Mouse (Mus musculus) limb, embryonic 14.5 days (tissue): Measurements from ENCODE around the gene Slc2a9. TPM values are rescaled to one million over a fixed set of nuclear protein-coding genes. Genes with fewer than 3 reads are reported as not detected.

Experiments used
- ATAC-seq: fragments of 200-750 bp; cut with Nextera tagmentation; 2 replicates; pipeline ENCODE4 v1.8.0; 2017; ENCODE audit warnings: low read depth, moderate number of reproducible peaks, moderate TSS enrichment; ENCODE audit not compliant: low FRiP score
- DNase-seq: peaks from one replicate; pipeline ENCODE4 v3.0.0-alpha.2; 2015; ENCODE audit warnings: low spot score
- H3K27ac ChIP-seq: fragments of 300-500 bp; sonication (generic); replicated peaks from 2 replicates; pipeline ENCODE4 v1.5.1; 2014; ENCODE audit warnings: low read depth, mild to moderate bottlenecking, low read length, moderate library complexity, mixed read lengths
- H3K27me3 ChIP-seq: fragments of 300-500 bp; sonication (generic); 2 replicates; pipeline ENCODE4 v1.6.1; 2014; ENCODE audit warnings: low read length, mixed read lengths; ENCODE audit not compliant: control insufficient read depth, insufficient read depth
- H3K36me3 ChIP-seq: fragments of 300-500 bp; sonication (generic); 2 replicates; pipeline ENCODE4 v1.6.1; 2014; ENCODE audit warnings: mild to moderate bottlenecking, low read length, moderate library complexity, mixed read lengths; ENCODE audit not compliant: control insufficient read depth, insufficient read depth
- H3K4me1 ChIP-seq: fragments of 300-500 bp; sonication (generic); 2 replicates; pipeline ENCODE4 v1.6.1; 2014; ENCODE audit warnings: antibody characterized with exemption, low read length, mixed read lengths; ENCODE audit not compliant: control insufficient read depth, insufficient read depth
- H3K4me2 ChIP-seq: fragments of 300-500 bp; sonication (generic); replicated peaks from 2 replicates; pipeline ENCODE4 v1.6.1; 2014; ENCODE audit warnings: low read depth, mild to moderate bottlenecking, low read length, moderate library complexity; ENCODE audit not compliant: severe bottlenecking
- H3K4me3 ChIP-seq: fragments of 300-500 bp; sonication (generic); replicated peaks from 2 replicates; pipeline ENCODE4 v1.5.1; 2014; ENCODE audit warnings: low read length
- H3K9ac ChIP-seq: fragments of 300-500 bp; sonication (generic); 2 replicates; pipeline ENCODE4 v1.6.1; 2014; ENCODE audit warnings: mild to moderate bottlenecking, low read depth, low read length, moderate library complexity; ENCODE audit not compliant: severe bottlenecking
- H3K9me3 ChIP-seq: fragments of 300-500 bp; sonication (generic); 2 replicates; pipeline ENCODE4 v1.6.1; 2016; ENCODE audit warnings: low read length; ENCODE audit not compliant: control insufficient read depth
- POLR2A ChIP-seq: fragments of 200-500 bp; IDR thresholded peaks from 2 replicates; pipeline ENCODE4 v1.8.0; 2012; ENCODE audit warnings: inconsistent platforms, mild to moderate bottlenecking, moderate library complexity, borderline replicate concordance; ENCODE audit not compliant: insufficient read depth, insufficient read length; ENCODE audit errors: extremely low read depth
- WGBS: fragments of 180-500 bp; shearing (Covaris S2); extraction: QIAGEN DNeasy Blood & Tissue Kit; methylation state at CpG from one replicate; pipeline ENCODE4 v1.1.7; 2014; 5-methylcytosine and 5-hydroxymethylcytosine counted together
- polyA plus RNA-seq, 2 experiments: library from polyadenylated mRNA; depleted of rRNA in 1 of 2; stranded (reverse) in 1 of 2; unstranded in 1 of 2; fragments of >200 nt; fragmentation: Nextera tagmentation in 1 of 2; extraction: Ambion mirVana in 1 of 2; gene quantifications; 2 replicates each; pipeline versions ENCODE4 v1.2.1 to v1.2.3; 2012 to 2014

Gene Slc2a9
- polyA plus RNA-seq, 2 experiments: 0.66 to 0.85 TPM

- H3K27ac ChIP-seq: no peak overlapping the region
- ATAC-seq (no peak), DNase-seq (no peak)
- no peak for TF ChIP-seq POLR2A
- peaks cover 1% of the 10 kb centered on the region; the same call in 1 of the 2 replicates for H3K4me1 ChIP-seq
- WGBS: 63% methylated on average over 14 of the region's 14 CpGs
- H3K9me3 ChIP-seq: no peaks in the 10 kb centered on the region
- no peaks in the 10 kb centered on the region for H3K27me3 ChIP-seq
- H3K36me3 ChIP-seq: no peaks in the 10 kb centered on the region
- no peak overlapping the region for H3K4me2 ChIP-seq
- H3K4me3 ChIP-seq: no peak overlapping the region
- H3K9ac ChIP-seq: no peak overlapping the region
Measured at GRCm38 (mm10) chr5:38446316-38446975, 56.5 kb downstream of the Slc2a9 start.

GRCm38 (mm10) chr5:38441088-38441839 is 61.7 kb downstream of the Slc2a9 start:
- Histone ChIP-seq H3K4me2 (no peak overlapping the region), H3K36me3 (no peaks in the 10 kb centered on the region), H3K4me3 (no peak overlapping the region), H3K9ac (no peak overlapping the region), H3K9me3 (no peaks in the 10 kb centered on the region), H3K27me3 (no peaks in the 10 kb centered on the region), H3K4me1 (peaks cover 7% of the 10 kb centered on the region; the same call in 1 of the 2 replicates), H3K27ac (no peak overlapping the region)
- no peak for ATAC-seq
- WGBS: 56% methylated on average over 10 of the region's 10 CpGs
- no peak for DNase-seq
- TF ChIP-seq POLR2A: no peak

GRCm38 (mm10) chr5:38440252-38441005 is 62.5 kb downstream of the Slc2a9 start:
- Histone ChIP-seq H3K9me3 (no peaks in the 10 kb centered on the region), H3K9ac (no peak overlapping the region), H3K27me3 (no peaks in the 10 kb centered on the region), H3K4me2 (no peak overlapping the region), H3K4me3 (no peak overlapping the region), H3K36me3 (no peaks in the 10 kb centered on the region), H3K27ac (no peak overlapping the region), H3K4me1 (peaks cover 7% of the 10 kb centered on the region; the same call in 1 of the 2 replicates)
- DNase-seq (no peak), ATAC-seq (no peak)
- TF ChIP-seq POLR2A: no peak
- 81% methylated on average over 9 of the region's 9 CpGs for whole genome bisulfite sequencing

GRCm38 (mm10) chr5:38436681-38437080 is 66.3 kb downstream of the Slc2a9 start:
- H3K27me3 ChIP-seq: no peaks in the 10 kb centered on the region
- peaks cover 7% of the 10 kb centered on the region; the same call in 1 of the 2 replicates for H3K4me1 ChIP-seq
- H3K36me3 ChIP-seq: no peaks in the 10 kb centered on the region
- no peak overlapping the region for H3K9ac ChIP-seq
- no peak for TF ChIP-seq POLR2A
- 91% methylated on average over 11 of the region's 11 CpGs for WGBS
- ATAC-seq (no peak), DNase-seq (no peak)
- H3K9me3 ChIP-seq: no peaks in the 10 kb centered on the region
- H3K4me2 ChIP-seq: no peak overlapping the region
- H3K4me3 ChIP-seq: no peak overlapping the region
- H3K27ac ChIP-seq: no peak overlapping the region

- Histone ChIP-seq H3K27me3 (no peaks in the 10 kb centered on the region), H3K27ac (no peak overlapping the region), H3K9ac (no peak overlapping the region), H3K4me2 (no peak overlapping the region), H3K9me3 (no peaks in the 10 kb centered on the region), H3K36me3 (no peaks in the 10 kb centered on the region), H3K4me3 (no peak overlapping the region), H3K4me1 (no peaks in the 10 kb centered on the region)
- no peak for DNase-seq
- TF ChIP-seq POLR2A: no peak
- 57% methylated on average over 3 of the region's 3 CpGs for WGBS
- no peak for ATAC-seq
Measured at GRCm38 (mm10) chr5:38434875-38435274, 68.1 kb downstream of the Slc2a9 start.
